Mouse (Mus musculus): ENCODE data around the gene Kmt2b. TPM values are rescaled to one million over a fixed set of nuclear protein-coding genes. Genes with fewer than 3 reads are reported as not detected.
A peak's percentile ranks its signal among the peaks of the same experiment; 100 is the strongest.

The Kmt2b gene
- polyA plus RNA-seq, 1 experiment = 14.4 TPM

- H3K79me3 ChIP-seq (ENCODE audit: low read depth) = no peaks in the 10 kb centered on the region
- peaks cover 6% of the 10 kb centered on the region for H3K79me2 ChIP-seq (ENCODE audit: control insufficient read depth, insufficient read depth)
- H3K36me3 ChIP-seq (ENCODE audit: control insufficient read depth, insufficient read depth) = peaks cover 18% of the 10 kb centered on the region
- H3ac ChIP-seq (ENCODE audit: control insufficient read depth, insufficient read length, low read depth) = no peak overlapping the region
- TF ChIP-seq FOSL1 (IDR thresholded peaks at IDR 0.05; ENCODE audit: insufficient read depth, low read length, poor library complexity, severe bottlenecking) = no peak
- TF ChIP-seq CEBPB (IDR thresholded peaks at IDR 0.05; ENCODE audit: low read depth) = peak; percentile 62
- no peaks in the 10 kb centered on the region for H3K27me3 ChIP-seq (ENCODE audit: control insufficient read depth, insufficient read depth, insufficient read length)
- H3K4me3 ChIP-seq (ENCODE audit: insufficient read depth, poor library complexity, severe bottlenecking) = no peak overlapping the region
Observed at GRCm38 (mm10) chr7:30614454-30614853, 25.9 kb upstream of the Kmt2b start.

- Histone ChIP-seq H3K27me3 (ENCODE audit: control insufficient read depth, insufficient read depth, insufficient read length) (no peaks in the 10 kb centered on the region), H3K79me3 (ENCODE audit: low read depth) (no peaks in the 10 kb centered on the region)
Observed at GRCm38 (mm10) chr7:30613529-30614112, 25.1 kb upstream of the Kmt2b start.

GRCm38 (mm10) chr7:30612654-30613402, 24.3 kb upstream of the Kmt2b start, which contains the start of gene Upk1a:
Gene Upk1a (minus strand): TSS chr7:30612847.
- Histone ChIP-seq H3ac (ENCODE audit: control insufficient read depth, insufficient read length, low read depth) (no peak within 1 kb of the TSS), H3K79me2 (ENCODE audit: control insufficient read depth, insufficient read depth) (no peaks in the 10 kb centered on the region), H3K36me3 (ENCODE audit: control insufficient read depth, insufficient read depth) (peaks cover 7% of the 10 kb centered on the region), H3K4me3 (ENCODE audit: insufficient read depth, poor library complexity, severe bottlenecking) (no peak within 1 kb of the TSS), H3K79me3 (ENCODE audit: low read depth) (no peaks in the 10 kb centered on the region), H3K27me3 (ENCODE audit: control insufficient read depth, insufficient read depth, insufficient read length) (no peaks in the 10 kb centered on the region)
- no peak for TF ChIP-seq FOSL1 (IDR thresholded peaks at IDR 0.05; ENCODE audit: insufficient read depth, low read length, poor library complexity, severe bottlenecking)
- no peak for TF ChIP-seq USF1 (IDR thresholded peaks at IDR 0.05; ENCODE audit: low read depth)
- no peak for TF ChIP-seq MYOG (IDR thresholded peaks at IDR 0.05; ENCODE audit: control insufficient read depth, extremely low read depth, insufficient read length)
- TF ChIP-seq MYOD1 (IDR thresholded peaks at IDR 0.05; ENCODE audit: control insufficient read depth, insufficient read length, low read depth) = no peak
- no peak for TF ChIP-seq MAX (IDR thresholded peaks at IDR 0.05)

More at GRCm38 (mm10) chr7:30613529-30614112, 25.1 kb upstream of the Kmt2b start:
- Histone ChIP-seq H3ac (ENCODE audit: control insufficient read depth, insufficient read length, low read depth) (no peak overlapping the region), H3K4me3 (ENCODE audit: insufficient read depth, poor library complexity, severe bottlenecking) (no peak overlapping the region), H3K36me3 (ENCODE audit: control insufficient read depth, insufficient read depth) (peaks cover 12% of the 10 kb centered on the region), H3K79me2 (ENCODE audit: control insufficient read depth, insufficient read depth) (peaks cover under 1% of the 10 kb centered on the region)
- TF ChIP-seq FOSL1 (IDR thresholded peaks at IDR 0.05; ENCODE audit: insufficient read depth, low read length, poor library complexity, severe bottlenecking) = no peak
- TF ChIP-seq USF1 (IDR thresholded peaks at IDR 0.05; ENCODE audit: low read depth) = no peak
- TF ChIP-seq CEBPB (IDR thresholded peaks at IDR 0.05; ENCODE audit: low read depth) = no peak
- no peak for TF ChIP-seq MYOG (IDR thresholded peaks at IDR 0.05; ENCODE audit: control insufficient read depth, extremely low read depth, insufficient read length)
- TF ChIP-seq MYOD1 (IDR thresholded peaks at IDR 0.05; ENCODE audit: control insufficient read depth, insufficient read length, low read depth) = no peak
- no peak for TF ChIP-seq CTCF (IDR thresholded peaks at IDR 0.05; ENCODE audit: control insufficient read depth, insufficient read depth, insufficient read length)
- no peak for TF ChIP-seq MAX (IDR thresholded peaks at IDR 0.05)

GRCm38 (mm10) chr7:30610043-30610442, 21.5 kb upstream of the Kmt2b start:
- Histone ChIP-seq H3K36me3 (ENCODE audit: control insufficient read depth, insufficient read depth) (no peaks in the 10 kb centered on the region), H3K79me3 (ENCODE audit: low read depth) (no peaks in the 10 kb centered on the region), H3K79me2 (ENCODE audit: control insufficient read depth, insufficient read depth) (no peaks in the 10 kb centered on the region), H3K27me3 (ENCODE audit: control insufficient read depth, insufficient read depth, insufficient read length) (no peaks in the 10 kb centered on the region), H3K4me3 (ENCODE audit: insufficient read depth, poor library complexity, severe bottlenecking) (no peak overlapping the region), H3ac (ENCODE audit: control insufficient read depth, insufficient read length, low read depth) (no peak overlapping the region)
- TF ChIP-seq USF1 (IDR thresholded peaks at IDR 0.05; ENCODE audit: low read depth) (no peak), MYOG (IDR thresholded peaks at IDR 0.05; ENCODE audit: control insufficient read depth, extremely low read depth, insufficient read length) (no peak), CTCF (IDR thresholded peaks at IDR 0.05; ENCODE audit: control insufficient read depth, insufficient read depth, insufficient read length) (no peak), MYOD1 (IDR thresholded peaks at IDR 0.05; ENCODE audit: control insufficient read depth, insufficient read length, low read depth) (no peak), FOSL1 (IDR thresholded peaks at IDR 0.05; ENCODE audit: insufficient read depth, low read length, poor library complexity, severe bottlenecking) (no peak)

- H3K79me3 ChIP-seq (ENCODE audit: low read depth) = no peaks in the 10 kb centered on the region
- no peaks in the 10 kb centered on the region for H3K36me3 ChIP-seq (ENCODE audit: control insufficient read depth, insufficient read depth)
- TF ChIP-seq MAX (IDR thresholded peaks at IDR 0.05) (no peak), CTCF (IDR thresholded peaks at IDR 0.05; ENCODE audit: control insufficient read depth, insufficient read depth, insufficient read length) (no peak)
- no peak overlapping the region for H3K4me3 ChIP-seq (ENCODE audit: insufficient read depth, poor library complexity, severe bottlenecking)
- H3ac ChIP-seq (ENCODE audit: control insufficient read depth, insufficient read length, low read depth) = no peak overlapping the region
- H3K79me2 ChIP-seq (ENCODE audit: control insufficient read depth, insufficient read depth) = no peaks in the 10 kb centered on the region
- H3K27me3 ChIP-seq (ENCODE audit: control insufficient read depth, insufficient read depth, insufficient read length) = no peaks in the 10 kb centered on the region
Observed at GRCm38 (mm10) chr7:30608476-30608875, 19.9 kb upstream of the Kmt2b start.

GRCm38 (mm10) chr7:30607706-30608309, 19.3 kb upstream of the Kmt2b start:
- Histone ChIP-seq H3K79me3 (ENCODE audit: low read depth) (no peaks in the 10 kb centered on the region), H3K36me3 (ENCODE audit: control insufficient read depth, insufficient read depth) (no peaks in the 10 kb centered on the region), H3K4me3 (ENCODE audit: insufficient read depth, poor library complexity, severe bottlenecking) (no peak overlapping the region), H3K79me2 (ENCODE audit: control insufficient read depth, insufficient read depth) (no peaks in the 10 kb centered on the region), H3ac (ENCODE audit: control insufficient read depth, insufficient read length, low read depth) (no peak overlapping the region), H3K27me3 (ENCODE audit: control insufficient read depth, insufficient read depth, insufficient read length) (no peaks in the 10 kb centered on the region)
- TF ChIP-seq MAX (IDR thresholded peaks at IDR 0.05) (no peak), CTCF (IDR thresholded peaks at IDR 0.05; ENCODE audit: control insufficient read depth, insufficient read depth, insufficient read length) (peak; percentile 43)

All from C2C12 (cell line).